Mouse (Mus musculus) cerebellum, adult 8-10 months (tissue): Measurements from ENCODE around the gene Fibcd1.

Source experiments
- DNase-seq: peaks from one replicate; pipeline ENCODE4 v3.0.0; 2022

Fibcd1 gene

GRCm38 (mm10) chr2:31845896-31846691 lies at the start of gene Fibcd1:
Gene Fibcd1, minus strand, starts transcription at chr2:31846005.
- DNase-seq: peak; percentile 19

- DNase-seq: no peak
Observed at GRCm38 (mm10) chr2:31894221-31894870, 48.5 kb upstream of the Fibcd1 start.

- no peak for DNase-seq
Observed at GRCm38 (mm10) chr2:31893110-31893669, 47.4 kb upstream of the Fibcd1 start.

DNA sequence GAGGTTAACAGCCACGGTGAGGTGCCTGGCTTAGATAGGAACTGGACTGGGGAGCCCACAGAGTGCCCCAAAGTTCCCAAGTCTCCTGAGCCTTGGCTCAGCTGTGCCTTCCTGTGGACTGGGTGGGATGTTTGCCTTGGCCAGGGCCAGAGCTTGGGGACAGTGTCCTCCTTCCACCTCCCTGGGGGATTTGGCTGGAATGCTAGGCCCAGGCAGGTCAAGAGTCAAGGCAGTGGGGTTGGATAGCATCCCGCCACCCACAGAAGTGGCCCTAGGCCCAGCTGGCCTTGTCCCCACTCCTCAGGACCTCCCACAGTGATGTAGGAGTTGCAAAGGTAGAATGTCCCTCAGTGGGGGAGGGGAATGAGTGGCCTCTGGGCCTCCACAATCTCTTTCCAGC lies 45.4 kb upstream of the Fibcd1 start:
- no peak for DNase-seq

GRCm38 (mm10) chr2:31888871-31889270 lies 43.1 kb upstream of the Fibcd1 start:
- no peak for DNase-seq

GRCm38 (mm10) chr2:31887030-31887429 lies 41.2 kb upstream of the Fibcd1 start, which contains the start of gene Lamc3:
Gene Lamc3, plus strand, starts transcription at chr2:31887291.
- DNase-seq: no peak

DNA sequence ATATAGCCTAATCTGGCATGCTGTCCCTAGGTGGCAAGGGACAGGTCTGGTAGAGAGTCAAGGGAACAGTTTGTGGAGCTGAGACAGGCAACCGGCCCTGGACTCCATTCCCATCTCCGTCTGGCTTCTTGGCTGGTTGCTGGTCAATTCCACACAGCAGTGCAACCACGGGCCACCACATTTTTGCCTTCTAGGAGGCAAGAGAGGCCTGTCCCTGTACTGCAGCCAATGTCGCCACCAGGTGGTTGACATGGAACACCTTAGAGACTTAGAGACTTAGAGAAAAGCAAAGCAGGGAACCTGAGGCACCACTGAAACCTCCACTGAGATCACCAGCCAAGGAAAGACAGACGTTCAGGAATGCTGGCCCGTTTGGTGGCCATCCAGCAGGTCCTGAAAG lies 39.0 kb upstream of the Fibcd1 start:
- peak; percentile 20 for DNase-seq

- DNase-seq: no peak
Observed at GRCm38 (mm10) chr2:31883061-31883460, 37.3 kb upstream of the Fibcd1 start.

- no peak for DNase-seq
Observed at GRCm38 (mm10) chr2:31880868-31881267, 35.1 kb upstream of the Fibcd1 start.

GRCm38 (mm10) chr2:31878610-31879009 lies 32.8 kb upstream of the Fibcd1 start:
- no peak for DNase-seq

- DNase-seq: no peak
Observed at GRCm38 (mm10) chr2:31876446-31876845, 30.6 kb upstream of the Fibcd1 start.

DNA sequence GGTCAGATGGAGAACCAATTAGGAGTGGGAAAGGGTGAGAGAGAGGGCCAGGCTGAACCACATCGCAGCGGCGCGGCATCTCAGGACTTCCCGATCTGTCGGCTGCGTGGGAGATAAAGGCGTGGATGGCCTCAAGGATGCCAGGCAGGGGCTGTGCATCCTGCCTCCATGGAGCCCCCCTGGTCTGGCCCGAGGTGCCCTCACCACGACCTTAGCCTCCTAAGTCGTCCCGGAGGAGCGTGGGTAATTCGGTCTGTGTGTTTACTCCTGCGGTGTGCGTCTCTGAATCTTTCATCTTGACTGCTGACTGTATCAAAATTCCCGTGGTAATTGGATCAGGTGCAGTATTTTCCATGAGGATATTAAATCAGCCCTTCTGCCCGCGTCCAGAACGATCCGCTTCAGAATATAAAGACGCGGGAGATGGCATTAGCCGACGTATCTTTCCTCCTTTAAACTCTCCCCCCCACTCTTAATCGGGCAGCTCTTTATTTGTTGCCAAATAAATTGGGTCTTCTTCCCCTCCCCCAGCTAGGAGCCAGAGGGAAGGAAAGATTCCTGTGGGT lies 28.6 kb upstream of the Fibcd1 start:
- DNase-seq: no peak

DNA sequence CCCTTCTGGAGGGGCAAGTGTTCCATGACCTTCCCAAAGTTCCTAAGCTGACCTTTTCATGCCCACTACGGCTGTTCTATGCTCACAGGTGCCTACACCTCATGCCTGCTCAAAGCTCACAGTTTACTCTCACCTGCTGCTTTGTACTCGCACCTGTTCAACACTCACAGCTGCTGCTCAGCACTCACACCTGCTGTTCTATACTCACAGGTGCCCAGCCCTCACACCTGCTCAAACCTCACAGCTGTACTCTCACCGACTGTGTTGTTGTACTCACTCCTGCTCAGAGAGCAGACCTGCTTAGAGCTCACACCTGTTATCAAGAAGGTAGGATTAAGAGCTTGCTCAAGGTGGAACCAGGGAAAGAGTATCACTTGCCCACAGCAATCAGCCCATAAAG lies 24.9 kb upstream of the Fibcd1 start:
- DNase-seq: no peak

- no peak for DNase-seq
Observed at GRCm38 (mm10) chr2:31869692-31870091, 23.9 kb upstream of the Fibcd1 start.

DNA sequence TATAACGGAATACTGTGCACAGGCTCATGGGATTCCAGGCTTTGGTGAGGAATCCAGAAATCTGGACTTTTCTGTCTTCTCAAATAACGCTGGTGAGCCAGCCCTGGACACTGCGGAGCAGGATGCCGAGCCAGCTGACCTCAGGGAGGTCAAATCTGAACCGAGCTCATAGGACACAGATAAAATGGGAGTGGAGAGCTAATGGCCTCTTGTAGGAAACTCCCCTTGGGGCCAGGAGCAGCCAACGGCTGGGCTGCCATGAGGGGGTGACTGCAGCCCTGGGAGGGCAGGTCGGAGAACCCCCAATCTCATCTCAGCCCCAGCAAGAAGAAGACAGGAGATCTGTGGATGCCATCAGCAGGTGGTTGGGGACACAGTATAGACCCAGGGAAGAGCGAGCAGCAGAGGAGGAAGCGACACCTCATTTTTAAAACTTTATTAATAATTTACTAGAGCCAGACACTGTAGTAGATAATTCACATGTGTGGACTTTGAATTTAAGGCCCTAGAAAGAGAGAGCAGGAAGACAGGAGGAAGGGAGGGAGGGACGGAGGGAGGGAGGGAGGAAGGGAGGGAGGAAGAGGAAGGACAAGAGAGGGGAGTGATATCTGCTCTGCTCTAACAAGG lies 22.8 kb upstream of the Fibcd1 start:
- DNase-seq: no peak

- DNase-seq: no peak
Observed at GRCm38 (mm10) chr2:31867773-31868537, 22.1 kb upstream of the Fibcd1 start.

- DNase-seq: no peak
Observed at GRCm38 (mm10) chr2:31865794-31866193, 20.0 kb upstream of the Fibcd1 start.

- no peak for DNase-seq
Observed at GRCm38 (mm10) chr2:31865322-31865721, 19.5 kb upstream of the Fibcd1 start.

DNA sequence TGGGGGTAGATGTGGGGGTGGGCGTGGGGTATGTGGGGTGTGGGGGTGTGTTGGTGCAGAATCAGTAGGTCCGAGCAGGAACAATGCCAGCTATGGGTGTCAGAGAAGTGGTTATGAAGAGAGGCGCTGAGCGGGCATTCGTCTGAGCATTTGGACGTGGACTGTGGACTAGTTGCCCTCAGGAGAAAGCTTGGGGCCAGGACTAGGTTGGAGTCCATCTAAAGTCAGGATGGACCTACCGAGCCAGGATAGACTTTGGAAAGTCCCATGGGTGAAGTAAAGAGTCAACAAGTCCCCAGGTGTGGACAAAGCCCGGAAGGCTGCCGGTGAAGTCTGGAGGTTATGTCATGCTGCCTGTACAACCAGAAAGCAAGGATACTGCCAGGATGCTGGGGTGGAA lies 19.1 kb upstream of the Fibcd1 start:
- no peak for DNase-seq

- no peak for DNase-seq
Observed at GRCm38 (mm10) chr2:31863766-31864165, 18.0 kb upstream of the Fibcd1 start.

DNA sequence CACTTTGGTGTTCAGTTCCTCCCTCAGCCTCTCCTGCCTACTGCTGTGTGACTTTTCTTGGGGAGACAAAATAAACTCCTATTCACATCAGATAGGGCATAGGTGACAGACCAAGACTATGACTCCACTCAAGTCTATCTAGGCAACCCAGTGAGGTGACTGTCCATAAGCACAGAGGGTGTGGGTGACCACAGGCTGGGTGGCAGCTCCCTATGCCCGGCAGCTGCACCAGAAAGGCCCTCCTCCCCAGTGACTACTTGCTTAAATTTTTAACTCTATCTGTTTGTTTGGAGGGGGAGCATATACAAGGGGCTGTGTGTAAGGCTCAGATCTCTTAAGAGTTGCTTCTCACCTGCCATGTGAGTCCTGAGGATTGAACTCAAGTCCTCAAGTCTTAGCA lies 17.1 kb upstream of the Fibcd1 start:
- no peak for DNase-seq

GRCm38 (mm10) chr2:31858500-31858899 lies 12.7 kb upstream of the Fibcd1 start:
- no peak for DNase-seq

GRCm38 (mm10) chr2:31857180-31857579 lies 11.4 kb upstream of the Fibcd1 start:
- DNase-seq: no peak
